Mouse (Mus musculus): ENCODE measurements around the gene Kcnj10.

Kcnj10 gene

DNA sequence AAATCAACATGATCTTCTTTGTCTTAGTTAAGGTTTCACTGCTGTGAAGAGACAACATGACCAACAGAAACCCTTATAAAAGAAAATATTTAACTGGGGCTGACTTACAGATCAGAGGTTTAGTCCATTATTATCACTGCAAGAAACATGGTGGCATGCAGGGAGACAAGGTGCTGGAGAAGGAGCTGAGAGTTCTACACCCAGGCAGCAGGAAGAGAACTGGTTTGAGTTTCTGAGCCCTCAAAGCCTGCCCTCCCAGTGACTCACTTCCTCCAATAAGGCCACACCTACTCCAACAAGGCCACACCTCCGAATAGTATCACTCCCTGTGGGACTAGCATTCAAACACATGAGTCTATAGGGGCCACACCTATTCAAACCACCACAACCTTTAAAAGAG is 49.8 kb downstream of the Kcnj10 start:
- DNase-seq: no peak

- no peak for DNase-seq
Observed at GRCm38 (mm10) chr1:172391807-172392581, 51.0 kb downstream of the Kcnj10 start.

GRCm38 (mm10) chr1:172392643-172393170 is 51.7 kb downstream of the Kcnj10 start:
- DNase-seq: no peak

DNA sequence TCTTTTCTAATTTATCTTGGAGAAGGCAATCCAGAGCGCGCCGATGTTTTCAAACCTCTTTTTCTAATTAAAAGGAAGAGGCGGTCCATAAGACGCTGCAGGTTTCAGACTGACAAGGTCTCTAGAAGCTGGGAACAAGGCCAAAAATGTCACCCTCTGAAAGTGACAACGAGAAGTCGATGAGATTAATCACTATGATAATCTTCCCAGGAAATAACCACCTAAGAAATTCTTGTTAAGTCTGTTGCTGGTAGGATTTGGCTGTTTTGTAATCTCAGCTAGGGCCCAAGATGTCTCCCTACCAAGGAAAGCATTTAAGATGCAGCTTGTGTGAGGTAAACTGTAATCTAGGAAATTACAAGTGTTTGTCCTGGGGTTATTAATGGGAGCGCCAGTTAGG is 52.7 kb downstream of the Kcnj10 start:
- DNase-seq: no peak

DNA sequence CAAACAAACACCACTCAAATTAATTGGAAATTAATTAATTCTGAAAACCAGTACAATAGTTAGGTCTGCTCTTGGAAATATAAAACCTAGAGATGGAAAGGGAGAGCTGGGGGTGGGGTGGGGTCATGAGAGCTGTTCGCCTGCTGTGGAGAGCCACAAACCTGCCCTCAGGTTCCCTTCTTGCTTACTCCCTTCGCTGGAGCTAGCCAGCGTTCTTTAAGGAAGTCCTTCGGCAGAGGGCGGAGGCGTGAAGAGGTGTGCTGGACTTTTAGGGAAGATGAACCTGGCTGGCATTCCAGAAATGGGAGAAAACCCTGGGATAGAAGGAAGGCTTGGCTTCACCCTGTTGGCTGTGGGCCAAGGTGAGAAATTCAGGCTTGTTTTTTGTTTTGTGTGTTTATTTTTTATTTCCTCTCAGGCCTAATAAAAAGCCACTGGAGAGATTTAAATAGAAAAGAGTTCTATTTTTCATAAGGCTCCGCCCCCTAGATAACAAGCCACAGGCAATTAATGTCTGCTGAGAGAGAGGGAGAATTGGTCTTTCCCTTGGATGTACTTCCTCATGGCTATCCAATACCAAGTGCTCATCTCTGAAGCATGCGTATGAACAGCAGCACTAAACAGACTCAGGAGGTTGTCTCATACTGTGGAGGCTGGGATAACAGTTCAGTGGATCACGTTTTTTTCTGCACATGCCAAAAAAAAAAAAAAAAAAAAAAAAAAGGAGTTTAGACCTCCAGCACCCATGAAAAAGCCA is 56.2 kb downstream of the Kcnj10 start:
- no peak for DNase-seq

GRCm38 (mm10) chr1:172406077-172406706 is 65.2 kb downstream of the Kcnj10 start:
- DNase-seq: no peak

GRCm38 (mm10) chr1:172408996-172409395 is 68.0 kb downstream of the Kcnj10 start:
- DNase-seq: peak; percentile 55

DNA sequence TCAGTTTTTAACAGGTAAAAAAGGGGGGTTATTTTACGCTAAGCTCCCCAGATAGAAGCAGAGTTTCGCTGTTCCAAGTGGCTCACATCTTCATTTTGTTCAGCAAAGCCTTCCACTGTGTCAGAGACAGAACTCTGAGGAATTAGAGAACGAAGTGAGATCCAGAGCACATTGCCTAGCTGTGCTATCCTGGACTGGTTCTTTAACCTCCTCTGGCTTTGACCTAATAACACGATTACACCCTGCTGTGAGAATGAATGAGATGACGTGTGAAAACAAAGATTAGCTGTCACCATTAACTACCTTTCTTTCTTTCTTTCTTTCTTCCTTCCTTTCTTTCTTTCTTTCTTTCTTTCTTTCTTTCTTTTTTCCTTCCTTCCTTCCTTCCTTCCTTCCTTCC is 68.4 kb downstream of the Kcnj10 start:
- no peak for DNase-seq

GRCm38 (mm10) chr1:172410806-172411205 is 69.8 kb downstream of the Kcnj10 start:
- DNase-seq: peak; percentile 15

GRCm38 (mm10) chr1:172412204-172412603 is 71.2 kb downstream of the Kcnj10 start:
- DNase-seq: peak; percentile 52

DNA sequence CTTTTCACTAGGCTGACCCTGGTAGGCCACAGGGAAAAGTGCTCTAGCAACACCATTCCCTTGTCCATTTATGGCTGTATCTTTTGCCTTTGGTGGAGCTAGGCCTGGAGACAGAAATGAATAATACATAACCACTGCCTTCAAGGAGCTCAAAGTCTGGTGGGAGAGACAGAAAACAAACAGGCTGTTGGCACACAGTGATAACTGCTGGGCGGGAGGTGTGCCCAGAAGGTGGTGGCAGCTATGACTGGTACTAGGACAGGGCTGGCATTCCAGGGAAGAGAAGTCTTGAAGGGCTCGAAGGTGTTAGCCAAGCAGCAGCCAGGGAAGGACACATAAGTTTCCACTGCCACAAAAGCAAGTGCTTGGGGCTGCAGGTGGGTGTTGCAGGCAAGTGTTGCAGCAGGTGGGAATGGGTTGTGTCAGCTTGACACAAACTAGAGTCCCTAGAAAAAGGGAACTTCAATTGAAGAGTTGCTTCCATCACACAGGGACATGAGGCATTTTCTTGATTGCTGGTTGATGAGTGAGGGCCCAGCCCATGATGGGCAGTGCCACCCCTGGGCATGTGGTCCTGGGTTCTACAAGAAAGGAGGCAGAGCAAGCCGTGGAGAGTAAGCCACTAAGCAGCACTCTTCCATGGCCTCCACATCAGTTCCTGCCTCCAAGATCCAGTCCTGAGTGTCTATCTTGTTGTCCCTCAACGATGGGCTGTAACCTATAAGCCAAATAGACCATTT is 72.7 kb downstream of the Kcnj10 start:
- DNase-seq: no peak

GRCm38 (mm10) chr1:172414231-172414585 is 73.2 kb downstream of the Kcnj10 start:
- no peak for DNase-seq

GRCm38 (mm10) chr1:172415061-172415460 is 74.1 kb downstream of the Kcnj10 start:
- DNase-seq: no peak

DNA sequence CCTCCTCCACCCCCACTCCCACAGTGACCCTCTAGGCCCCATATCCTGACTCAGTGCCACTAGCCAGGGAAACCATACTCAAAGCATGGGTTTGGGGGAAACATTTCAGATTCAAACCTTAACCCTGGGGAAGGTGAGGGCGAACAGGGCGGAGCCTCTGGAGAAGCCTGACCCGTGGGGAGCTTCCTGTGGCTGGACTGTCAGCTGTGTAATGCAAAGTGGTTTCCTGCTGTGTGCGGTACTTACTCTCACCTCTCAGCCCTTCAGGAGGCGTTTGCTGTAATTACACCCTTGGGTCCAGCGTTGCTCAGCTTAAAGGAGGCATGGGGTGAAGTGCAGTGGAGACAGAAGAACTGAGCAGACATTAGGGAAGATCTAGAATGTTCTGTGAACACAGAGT is 77.2 kb downstream of the Kcnj10 start:
- DNase-seq: no peak

DNA sequence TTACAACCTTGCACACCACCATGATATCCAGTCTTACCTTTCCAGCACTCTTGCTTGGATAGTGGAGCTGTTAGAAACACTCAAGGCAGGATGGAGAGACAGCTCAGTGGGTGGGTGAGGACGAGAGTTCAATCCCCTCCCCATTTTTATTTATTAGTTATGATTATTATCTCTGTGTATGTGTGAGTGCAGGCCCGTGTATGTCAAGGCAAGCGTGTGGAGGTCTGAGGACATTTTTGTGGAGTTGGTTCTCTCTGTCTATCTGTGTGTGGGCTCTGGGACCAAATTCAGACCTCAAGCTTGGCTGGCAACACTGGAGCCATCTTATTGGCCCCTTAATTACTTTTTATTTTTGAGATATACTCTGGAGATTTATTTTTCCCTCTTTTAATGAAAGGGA is 77.6 kb downstream of the Kcnj10 start:
- DNase-seq: no peak

GRCm38 (mm10) chr1:172420181-172420580 is 79.2 kb downstream of the Kcnj10 start:
- DNase-seq: no peak

DNA sequence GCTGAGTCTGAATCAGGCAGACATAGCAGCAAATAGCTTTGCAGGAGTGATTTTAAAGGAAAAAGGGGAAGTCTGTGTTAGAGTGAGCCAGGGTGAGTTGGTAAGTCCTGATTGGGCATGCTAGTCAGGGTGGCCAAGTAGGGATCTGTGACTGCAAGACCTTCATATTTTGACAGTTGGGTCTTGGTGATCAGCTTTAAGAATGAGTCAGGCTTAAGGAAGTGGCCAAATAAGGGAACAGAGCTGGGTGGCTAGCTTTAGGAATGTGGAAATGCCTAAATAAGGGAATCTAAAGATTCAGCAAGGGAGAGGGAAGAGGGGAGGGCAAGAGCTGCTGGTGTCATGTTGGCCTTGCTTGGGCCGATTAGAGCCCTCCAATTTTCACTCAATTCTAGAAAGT is 82.4 kb downstream of the Kcnj10 start:
- no peak for DNase-seq

Measured in cerebellum, adult 9-10 months (tissue).